Mouse (Mus musculus) liver, postnatal 0 days (tissue): ENCODE data around the gene Gm21887. TPM values are rescaled to one million over a fixed set of nuclear protein-coding genes. Genes with fewer than 3 reads are reported as not detected.
"Not testable (repeated sequence)": the region's sequence is repeated elsewhere in the genome, so short reads cannot be mapped to it uniquely, and the experiment has no call there.

ENCODE experiments used
- ATAC-seq: fragments of 200-750 bp; cut with Nextera tagmentation; 2 replicates; pipeline ENCODE4 v1.8.0; 2017; ENCODE audit warnings: mild to moderate bottlenecking, moderate library complexity
- DNase-seq: peaks from one replicate; pipeline ENCODE4 v3.0.0-alpha.2; 2016
- H3K27ac ChIP-seq: fragments of 300-500 bp; sonication (generic); 2 replicates; pipeline ENCODE4 v1.5.1; 2014; ENCODE audit warnings: antibody characterized with exemption, moderate library complexity, mild to moderate bottlenecking, low read depth
- H3K27me3 ChIP-seq: fragments of 300-500 bp; sonication (generic); 2 replicates; pipeline ENCODE4 v1.6.1; 2014; ENCODE audit warnings: low read length, control low read depth, mixed read lengths; ENCODE audit not compliant: insufficient read depth
- H3K36me3 ChIP-seq: fragments of 300-500 bp; sonication (generic); replicated peaks from 2 replicates; pipeline ENCODE4 v1.6.1; 2014; ENCODE audit warnings: mild to moderate bottlenecking, control low read depth, low read length, moderate library complexity, mixed read lengths; ENCODE audit not compliant: insufficient read depth
- H3K4me1 ChIP-seq: fragments of 300-500 bp; sonication (generic); 2 replicates; pipeline ENCODE4 v1.6.1; 2014; ENCODE audit warnings: antibody characterized with exemption, mild to moderate bottlenecking, control low read depth; ENCODE audit not compliant: insufficient read depth
- H3K4me2 ChIP-seq: fragments of 300-500 bp; sonication (generic); 2 replicates; pipeline ENCODE4 v1.6.1; 2014; ENCODE audit warnings: low read depth, mild to moderate bottlenecking, low read length, moderate library complexity, mixed read lengths
- H3K4me3 ChIP-seq: fragments of 300-500 bp; sonication (generic); 2 replicates; pipeline ENCODE4 v1.5.1; 2014; ENCODE audit warnings: low read depth, low read length
- H3K9ac ChIP-seq: fragments of 300-500 bp; sonication (generic); replicated peaks from 2 replicates; pipeline ENCODE4 v1.6.1; 2014; ENCODE audit warnings: mild to moderate bottlenecking, moderate library complexity
- H3K9me3 ChIP-seq: fragments of 300-500 bp; sonication (generic); 2 replicates; pipeline ENCODE4 v1.6.1; 2016; ENCODE audit warnings: mild to moderate bottlenecking, control low read depth, low read length, mixed read lengths
- WGBS: fragments of 180-500 bp; shearing (Covaris S2); extraction: QIAGEN DNeasy Blood & Tissue Kit; methylation state at CpG from one replicate; pipeline ENCODE4 v1.1.7; 2014; ENCODE audit not compliant: insufficient replicate concordance; 5-methylcytosine and 5-hydroxymethylcytosine counted together
- polyA plus RNA-seq: library from polyadenylated mRNA; unstranded; fragments of >200 nt; fragmentation: Nextera tagmentation; extraction: Ambion mirVana; gene quantifications from 2 replicates; pipeline ENCODE4 v1.2.1, GENCODE M21; 2015

The Gm21887 gene
- polyA plus RNA-seq, 1 experiment from 2014 or later, result 87.0 TPM

GRCm38 (mm10) chrX:169999912-170000641 is 9.4 kb upstream of the Gm21887 start:
- H3K9me3 ChIP-seq, H3K36me3 ChIP-seq, H3K9ac ChIP-seq, H3K4me1 ChIP-seq, H3K27ac ChIP-seq, H3K4me3 ChIP-seq, ATAC-seq, H3K4me2 ChIP-seq, H3K27me3 ChIP-seq: not testable (repeated sequence)
- 66% methylated on average over 3 of the region's 3 CpGs for WGBS
- DNase-seq, result peak; percentile 9

- not testable (repeated sequence) for H3K9me3 ChIP-seq, H3K36me3 ChIP-seq, H3K27me3 ChIP-seq, H3K4me3 ChIP-seq, H3K4me2 ChIP-seq, H3K9ac ChIP-seq, H3K27ac ChIP-seq, H3K4me1 ChIP-seq, ATAC-seq
- 44% methylated on average over 6 of the region's 6 CpGs for WGBS
- peak; percentile 5 for DNase-seq
These were observed 8.6 kb upstream of the Gm21887 start for GRCm38 (mm10) chrX:170000642-170001387.

- H3K9ac ChIP-seq, H3K27me3 ChIP-seq, H3K4me2 ChIP-seq, H3K9me3 ChIP-seq, H3K27ac ChIP-seq, H3K36me3 ChIP-seq, DNase-seq, H3K4me3 ChIP-seq, H3K4me1 ChIP-seq, ATAC-seq: not testable (repeated sequence)
- 76% methylated on average over 6 of the region's 12 CpGs for whole genome bisulfite sequencing
These were observed 8.1 kb upstream of the Gm21887 start for GRCm38 (mm10) chrX:170001388-170001695.

GRCm38 (mm10) chrX:170002510-170003197 is 6.8 kb upstream of the Gm21887 start:
- H3K36me3 ChIP-seq, H3K9ac ChIP-seq, DNase-seq, H3K27ac ChIP-seq, ATAC-seq, H3K4me1 ChIP-seq, H3K9me3 ChIP-seq, H3K4me3 ChIP-seq, H3K27me3 ChIP-seq, H3K4me2 ChIP-seq: not testable (repeated sequence)
- WGBS, result 35% methylated on average over 7 of the region's 18 CpGs

- H3K27me3 ChIP-seq, H3K27ac ChIP-seq, H3K9ac ChIP-seq, H3K4me2 ChIP-seq, H3K4me1 ChIP-seq, DNase-seq, H3K4me3 ChIP-seq, H3K36me3 ChIP-seq, ATAC-seq, H3K9me3 ChIP-seq: not testable (repeated sequence)
- 33% methylated on average over 1 of the region's 1 CpGs for WGBS
These were observed 5.9 kb upstream of the Gm21887 start for GRCm38 (mm10) chrX:170003536-170003935.

- not testable (repeated sequence) for H3K27ac ChIP-seq, H3K9ac ChIP-seq, H3K4me1 ChIP-seq, H3K9me3 ChIP-seq, DNase-seq, H3K4me3 ChIP-seq, H3K27me3 ChIP-seq, ATAC-seq, H3K36me3 ChIP-seq, H3K4me2 ChIP-seq
- 40% methylated on average over 2 of the region's 2 CpGs for WGBS
These were observed 5.2 kb upstream of the Gm21887 start for GRCm38 (mm10) chrX:170004236-170004635.

GRCm38 (mm10) chrX:170004793-170005192 is 4.7 kb upstream of the Gm21887 start:
- DNase-seq, result peak; percentile 10
- not testable (repeated sequence) for H3K4me1 ChIP-seq, H3K9me3 ChIP-seq, H3K4me3 ChIP-seq, H3K9ac ChIP-seq, H3K27me3 ChIP-seq, H3K27ac ChIP-seq, H3K36me3 ChIP-seq, ATAC-seq, H3K4me2 ChIP-seq
- WGBS, result 49% methylated on average over 5 of the region's 5 CpGs

- not testable (repeated sequence) for H3K9ac ChIP-seq, H3K27me3 ChIP-seq, H3K4me3 ChIP-seq, H3K4me2 ChIP-seq, H3K36me3 ChIP-seq, H3K27ac ChIP-seq, H3K9me3 ChIP-seq, H3K4me1 ChIP-seq, ATAC-seq
- WGBS, result 20% methylated on average over 13 of the region's 13 CpGs
- peak; percentile 7 for DNase-seq
These were observed 4.3 kb upstream of the Gm21887 start for GRCm38 (mm10) chrX:170005194-170005593.

- not testable (repeated sequence) for DNase-seq, H3K4me2 ChIP-seq, H3K4me3 ChIP-seq, H3K36me3 ChIP-seq, H3K27ac ChIP-seq, H3K9ac ChIP-seq, H3K4me1 ChIP-seq, ATAC-seq, H3K27me3 ChIP-seq
- WGBS, result 36% methylated on average over 1 of the region's 1 CpGs
- peaks cover 11% of the 10 kb centered on the region for H3K9me3 ChIP-seq
These were observed 3.7 kb upstream of the Gm21887 start for GRCm38 (mm10) chrX:170005695-170006297.
